Mouse (Mus musculus) liver, adult 2 months (tissue): ENCODE measurements at regions not wholly inside any gene's neighbourhood (a gene's known extent, or its start where the extent isn't known, plus 50 kb on each side); places are given as distances from the start of the nearest gene placed in this dataset.

ENCODE experiments used
- CTCF ChIP-seq: fragments of 200-500 bp; IDR thresholded peaks from 2 replicates; pipeline ENCODE4 v1.5.1; 2011; ENCODE audit warnings: low read depth, low read length, control low read depth
- POLR2A ChIP-seq: fragments of 200-500 bp; IDR thresholded peaks from 2 replicates; pipeline ENCODE4 v1.6.1; 2011; ENCODE audit warnings: low read length, control low read depth; ENCODE audit not compliant: insufficient read depth; ENCODE audit errors: extremely low read depth

GRCm38 (mm10) chr7:111215586-111215985 is 132.8 kb upstream of the Eif4g2 start:
- TF ChIP-seq POLR2A (no peak), CTCF (no peak)
